Mouse (Mus musculus) left cerebral cortex, adult 8-10 months (tissue): ENCODE measurements around the gene Gnas. TPM values are rescaled to one million over a fixed set of nuclear protein-coding genes. Genes with fewer than 3 reads are reported as not detected.

Source experiments
- DNase-seq, 2 experiments: peaks; one replicate each; pipeline ENCODE4 v3.0.0; 2022; ENCODE audit warnings: low spot score in 2 of 2
- total RNA-seq, 4 experiments: library from RNA; stranded (reverse); gene quantifications; 2 replicates each; pipeline ENCODE4 v1.2.4; 2022

Gnas gene
- total RNA-seq, 4 experiments from 2014 or later: 1,754 to 1,798 (median 1,783) TPM

GRCm38 (mm10) chr2:174327295-174327981 is 43.3 kb downstream of the Gnas start:
- peak; percentile 63 to 79 for DNase-seq

- DNase-seq: no peak
Measured at GRCm38 (mm10) chr2:174328358-174328905, 44.3 kb downstream of the Gnas start.

- DNase-seq: peak in 1 of 2 experiments; percentile 34
Measured at GRCm38 (mm10) chr2:174328926-174329662, 45.0 kb downstream of the Gnas start.

- peak in 1 of 2 experiments; percentile 66 for DNase-seq
Measured at GRCm38 (mm10) chr2:174329663-174330615, 45.8 kb downstream of the Gnas start.

- DNase-seq: peak in 1 of 2 experiments; percentile 54
Measured at GRCm38 (mm10) chr2:174330616-174331191, 46.6 kb downstream of the Gnas start.

- no peak for DNase-seq
Measured at GRCm38 (mm10) chr2:174331282-174332030, 47.3 kb downstream of the Gnas start.

- no peak for DNase-seq
Measured at GRCm38 (mm10) chr2:174333239-174333890, 49.2 kb downstream of the Gnas start.

- no peak for DNase-seq
Measured at GRCm38 (mm10) chr2:174334415-174334814, 50.3 kb downstream of the Gnas start.

- DNase-seq: no peak
Measured at GRCm38 (mm10) chr2:174337275-174337674, 53.2 kb downstream of the Gnas start.

GRCm38 (mm10) chr2:174339701-174340100 is 55.6 kb downstream of the Gnas start:
- no peak for DNase-seq

GRCm38 (mm10) chr2:174340229-174340892 is 56.2 kb downstream of the Gnas start:
- no peak for DNase-seq

GRCm38 (mm10) chr2:174340893-174341580 is 56.9 kb downstream of the Gnas start:
- DNase-seq: no peak

GRCm38 (mm10) chr2:174342793-174343400 is 58.8 kb downstream of the Gnas start:
- no peak for DNase-seq

- no peak for DNase-seq
Measured at GRCm38 (mm10) chr2:174343566-174343965, 59.4 kb downstream of the Gnas start.

GRCm38 (mm10) chr2:174344003-174344655 is 60.0 kb downstream of the Gnas start:
- DNase-seq: peak in 1 of 2 experiments; percentile 89

GRCm38 (mm10) chr2:174344996-174345395 is 60.9 kb downstream of the Gnas start:
- no peak for DNase-seq

- no peak for DNase-seq
Measured at GRCm38 (mm10) chr2:174346612-174346998, 62.5 kb downstream of the Gnas start, which contains the start of gene Gm20721. TSS of gene Gm20721 (minus strand) at chr2:174346712.
